Mouse (Mus musculus): ENCODE measurements around the gene Isca2.

DNA sequence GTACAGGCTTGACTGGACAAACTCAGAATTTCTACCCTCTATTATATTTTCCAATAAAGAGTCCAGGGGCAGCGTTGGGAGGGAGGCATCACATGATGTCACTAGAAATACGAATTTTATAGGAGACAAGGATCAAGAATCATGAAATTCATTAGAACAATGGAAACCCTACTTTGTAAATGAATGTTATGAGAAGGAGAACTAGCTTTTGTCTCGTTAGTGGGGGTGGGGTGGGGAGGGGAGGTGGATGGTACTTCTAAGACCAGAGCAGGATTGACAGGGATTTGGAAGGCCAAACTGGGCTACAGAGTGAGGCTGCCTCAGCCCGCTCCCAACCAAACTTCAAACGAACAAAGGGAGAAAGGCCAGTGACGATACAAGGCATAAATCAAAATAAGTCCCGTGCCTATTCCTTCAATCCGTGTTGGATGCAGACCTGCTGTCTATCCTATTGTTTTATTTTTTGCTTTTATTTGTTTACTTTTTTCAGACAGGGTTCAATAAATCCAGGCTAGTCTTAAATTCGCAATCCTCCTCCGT, 1.0 kb upstream of the Isca2 start:
- no peak for TF ChIP-seq POLR2A (IDR thresholded peaks at IDR 0.05; ENCODE audit: borderline replicate concordance, extremely low read depth, insufficient read depth, insufficient read length, poor library complexity, severe bottlenecking)
- no peak for TF ChIP-seq CTCF (IDR thresholded peaks at IDR 0.05; ENCODE audit: borderline replicate concordance, extremely low read depth, insufficient read depth, insufficient read length)
